Mouse (Mus musculus): ENCODE measurements at regions not wholly inside any gene's neighbourhood (a gene's known extent, or its start where the extent isn't known, plus 50 kb on each side); places are given as distances from the start of the nearest gene placed in this dataset.

- DNase-seq, result no peak
These were observed 234.7 kb downstream of the Zfp36l1 start for GRCm38 (mm10) chr12:79878163-79878562.

- DNase-seq, result no peak
These were observed 238.5 kb downstream of the Zfp36l1 start for GRCm38 (mm10) chr12:79874333-79874732.

- DNase-seq, result no peak
These were observed 247.6 kb downstream of the Zfp36l1 start for GRCm38 (mm10) chr12:79865179-79865552.

GRCm38 (mm10) chr12:79864346-79865178 lies 248.3 kb downstream of the Zfp36l1 start:
- no peak for DNase-seq

All from right cerebral cortex, adult 18-20 months (tissue).